Mouse (Mus musculus): Measurements from ENCODE around the gene Cib1. TPM values are rescaled to one million over a fixed set of nuclear protein-coding genes. Genes with fewer than 3 reads are reported as not detected.

The Cib1 gene
- total RNA-seq (2021): 10 to 100 TPM; 15.6 to 16.3 TPM

- intact Hi-C loops (cut with DNase I): no loop called here
- DNase-seq: peak; percentile 97 to 98
Measured at GRCm38 (mm10) chr7:80232489-80233029, at the start of gene Cib1, which contains the start of gene Gdpgp1. Gene Cib1, minus strand, starts transcription at chr7:80232813. Gene Gdpgp1, plus strand, starts transcription at chr7:80232865.

- DNase-seq: no peak
- intact Hi-C loops (cut with DNase I): no loop called here
Measured at GRCm38 (mm10) chr7:80281646-80282045, 49.0 kb upstream of the Cib1 start.

- no peak for DNase-seq
- intact Hi-C loops (cut with DNase I): no loop called here
Measured at GRCm38 (mm10) chr7:80280998-80281397, 48.4 kb upstream of the Cib1 start.

GRCm38 (mm10) chr7:80280032-80280431 is 47.4 kb upstream of the Cib1 start:
- DNase-seq: no peak
- intact Hi-C loops (cut with DNase I): no loop called here

- DNase-seq: no peak
- intact Hi-C loops (cut with DNase I): no loop called here
Measured at GRCm38 (mm10) chr7:80276374-80276773, 43.8 kb upstream of the Cib1 start.

GRCm38 (mm10) chr7:80273456-80273855 is 40.8 kb upstream of the Cib1 start:
- intact Hi-C loops (cut with DNase I): no loop called here
- no peak for DNase-seq

GRCm38 (mm10) chr7:80269751-80270255 is 37.2 kb upstream of the Cib1 start:
- no peak for DNase-seq
- intact Hi-C loops (cut with DNase I): loop anchor here (2.0 to 10.0 kb wide), 2 partner anchors 55 to 335 kb away; partner anchors contain the start of genes Arpin and Rccd1

GRCm38 (mm10) chr7:80268897-80269750 is 36.5 kb upstream of the Cib1 start, which contains the start of gene Vps33b:
Gene Vps33b, plus strand, starts transcription at chr7:80269649.
- DNase-seq: peak; percentile 95 to 98
- intact Hi-C loops (cut with DNase I): loop anchor here (2.0 to 10.0 kb wide), 2 partner anchors 56 to 334 kb away; partner anchors contain the start of genes Arpin and Rccd1

GRCm38 (mm10) chr7:80267764-80268163 is 35.2 kb upstream of the Cib1 start:
- intact Hi-C loops (cut with DNase I): loop anchor here (2.0 to 10.0 kb wide), 2 partner anchors 57 to 333 kb away; partner anchors contain the start of genes Arpin and Rccd1
- no peak for DNase-seq

- intact Hi-C loops (cut with DNase I): loop anchor here (10.0 kb wide), 1 partner anchor 330 kb away; the partner anchor contains the start of gene Arpin
- no peak for DNase-seq
Measured at GRCm38 (mm10) chr7:80264606-80265005, 32.0 kb upstream of the Cib1 start.

- intact Hi-C loops (cut with DNase I): loop anchor here (10.0 kb wide), 1 partner anchor 327 kb away; the partner anchor contains the start of gene Arpin
- no peak for DNase-seq
Measured at GRCm38 (mm10) chr7:80261372-80261990, 28.9 kb upstream of the Cib1 start.

GRCm38 (mm10) chr7:80260625-80261371 is 28.2 kb upstream of the Cib1 start, which contains the start of gene Ngrn:
Gene Ngrn, plus strand, starts transcription at chr7:80261215.
- DNase-seq: peak; percentile 85 to 86
- intact Hi-C loops (cut with DNase I): loop anchor here (10.0 kb wide), 1 partner anchor 326 kb away; the partner anchor contains the start of gene Arpin

GRCm38 (mm10) chr7:80257706-80258105 is 25.1 kb upstream of the Cib1 start:
- intact Hi-C loops (cut with DNase I): loop anchor here (2.0 kb wide), 1 partner anchor 117 kb away; no protein-coding TSS in a partner anchor

GRCm38 (mm10) chr7:80255981-80256380 is 23.4 kb upstream of the Cib1 start:
- no peak for DNase-seq
- intact Hi-C loops (cut with DNase I): loop anchor here (2.0 kb wide), 1 partner anchor 115 kb away; no protein-coding TSS in a partner anchor

More at GRCm38 (mm10) chr7:80257706-80258105, 25.1 kb upstream of the Cib1 start:
- no peak for DNase-seq

GRCm38 (mm10) chr7:80252886-80253285 is 20.3 kb upstream of the Cib1 start:
- intact Hi-C loops (cut with DNase I): no loop called here
- DNase-seq: no peak

GRCm38 (mm10) chr7:80252437-80252836 is 19.8 kb upstream of the Cib1 start:
- intact Hi-C loops (cut with DNase I): no loop called here
- DNase-seq: no peak

- DNase-seq: no peak
- intact Hi-C loops (cut with DNase I): no loop called here
Measured at GRCm38 (mm10) chr7:80246859-80247258, 14.2 kb upstream of the Cib1 start.

GRCm38 (mm10) chr7:80246148-80246721 is 13.6 kb upstream of the Cib1 start, which contains the start of gene Ttll13:
Gene Ttll13, plus strand, starts transcription at chr7:80246376.
- intact Hi-C loops (cut with DNase I): no loop called here
- DNase-seq: peak; percentile 93 to 96

- no peak for DNase-seq
- intact Hi-C loops (cut with DNase I): no loop called here
Measured at GRCm38 (mm10) chr7:80244851-80245250, 12.2 kb upstream of the Cib1 start.
